Mouse (Mus musculus): Measurements from ENCODE around the gene Col4a2.
A peak's percentile ranks its signal among the peaks of the same experiment; 100 is the strongest.

Col4a2 gene

DNA sequence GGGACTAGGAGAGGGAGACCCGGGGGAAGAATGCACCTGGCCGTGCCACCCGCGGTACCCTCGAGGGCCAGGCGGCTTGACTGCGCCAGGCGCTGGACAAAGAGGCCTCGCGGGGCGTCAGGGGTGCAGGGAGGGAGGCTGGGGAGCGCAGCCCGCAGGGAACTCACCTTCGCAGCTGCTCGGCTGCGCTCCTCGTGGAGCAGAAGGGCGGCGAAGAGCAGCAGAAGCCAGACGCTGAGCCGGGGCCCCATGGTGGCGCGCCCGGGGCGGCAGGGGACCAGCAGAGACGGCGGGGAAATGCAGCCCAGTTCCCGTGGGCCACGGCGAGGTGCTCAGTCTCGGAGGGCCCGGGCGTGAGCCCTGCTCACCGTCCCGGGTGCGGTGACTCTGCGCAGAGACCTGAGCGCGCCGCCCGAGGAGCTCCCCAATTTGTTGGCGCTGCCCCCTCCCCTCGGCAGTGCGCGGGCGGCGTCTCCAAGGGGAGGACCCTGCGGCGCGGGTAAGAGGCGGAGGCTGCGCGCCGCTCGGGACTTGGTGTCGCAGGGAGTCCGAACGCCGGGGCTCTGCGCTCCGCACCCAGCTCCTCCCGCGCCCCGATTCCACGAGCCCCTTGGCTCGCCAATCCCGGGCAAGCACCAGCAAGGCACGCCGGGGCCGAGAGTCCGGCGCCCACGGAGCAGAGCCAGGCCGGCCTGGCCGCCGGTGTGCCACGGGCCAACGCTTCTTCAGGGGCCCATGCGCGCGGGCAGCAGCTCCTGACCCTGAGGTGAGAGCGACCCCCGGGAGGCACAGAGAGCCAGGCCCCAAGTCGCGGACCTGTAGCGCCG, at the start of gene Col4a2, which contains the start of gene Col4a1:
Col4a2 (plus strand) TSS at position 457 of the 827 bp plus-strand sequence.
Col4a1 (minus strand) TSS at position 478 of the 827 bp plus-strand sequence.
- DNase-seq (ENCODE audit: low read depth): no peak

DNA sequence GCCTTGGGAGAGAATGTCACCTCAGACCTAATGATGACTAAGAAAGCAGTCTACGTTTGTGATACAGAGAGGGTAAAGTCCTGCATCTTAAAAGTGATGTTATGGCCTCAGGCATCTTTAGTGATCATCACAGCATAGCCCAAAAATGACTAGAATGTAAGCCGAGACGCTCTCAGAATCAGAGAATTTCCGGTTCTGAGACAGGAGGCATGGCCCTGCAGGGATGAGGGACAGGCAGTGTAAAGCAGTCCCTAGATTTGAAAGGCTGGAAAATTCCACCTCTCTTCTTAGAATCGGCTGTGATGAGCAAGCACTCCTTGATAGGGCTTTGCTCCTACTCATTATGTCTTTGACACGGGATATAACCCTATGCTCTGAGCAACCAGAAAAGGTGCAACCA, 48.8 kb upstream of the Col4a2 start:
- DNase-seq (ENCODE audit: low read depth): no peak

DNA sequence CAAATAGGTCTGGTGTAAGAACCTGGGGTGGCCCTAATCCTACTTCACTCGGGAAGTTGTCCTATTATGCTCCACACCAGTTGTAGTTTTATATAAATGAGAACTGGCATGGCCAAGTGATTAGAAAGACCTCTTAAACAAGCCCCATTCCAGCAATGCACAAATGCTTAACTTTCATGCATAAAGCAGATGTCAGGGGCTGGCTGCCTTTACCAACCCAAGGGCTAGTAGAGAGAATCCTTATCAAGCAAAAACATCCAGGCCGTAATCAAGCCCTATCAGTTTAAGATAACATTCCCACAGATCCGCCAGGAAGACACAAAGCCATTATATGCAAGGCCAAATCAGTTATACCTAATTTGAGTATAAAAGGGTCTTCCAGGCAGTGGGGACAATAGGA, 46.6 kb upstream of the Col4a2 start:
- no peak for DNase-seq (ENCODE audit: low read depth)

GRCm38 (mm10) chr8:11266471-11266870, 46.1 kb upstream of the Col4a2 start:
- no peak for DNase-seq (ENCODE audit: low read depth)

DNA sequence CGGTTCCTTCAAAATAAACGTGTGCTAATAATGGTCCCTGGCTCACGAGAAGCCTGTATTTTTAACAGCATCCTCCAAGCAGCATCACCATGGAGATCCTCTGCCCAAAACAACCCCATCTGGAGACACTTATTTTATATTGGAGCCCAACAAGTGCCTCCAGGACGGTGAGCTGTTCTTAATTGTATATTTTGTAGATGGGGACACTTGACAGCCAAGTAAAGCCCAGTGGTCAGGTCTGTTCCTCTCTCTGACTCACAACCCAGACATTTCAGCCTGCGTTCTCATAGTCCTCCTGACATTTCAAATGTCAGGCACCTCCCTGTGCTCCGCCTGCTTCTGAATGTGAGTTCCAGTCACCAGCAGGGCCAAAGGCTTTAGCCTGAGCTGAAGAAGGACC, 43.9 kb upstream of the Col4a2 start:
- no peak for DNase-seq (ENCODE audit: low read depth)

DNA sequence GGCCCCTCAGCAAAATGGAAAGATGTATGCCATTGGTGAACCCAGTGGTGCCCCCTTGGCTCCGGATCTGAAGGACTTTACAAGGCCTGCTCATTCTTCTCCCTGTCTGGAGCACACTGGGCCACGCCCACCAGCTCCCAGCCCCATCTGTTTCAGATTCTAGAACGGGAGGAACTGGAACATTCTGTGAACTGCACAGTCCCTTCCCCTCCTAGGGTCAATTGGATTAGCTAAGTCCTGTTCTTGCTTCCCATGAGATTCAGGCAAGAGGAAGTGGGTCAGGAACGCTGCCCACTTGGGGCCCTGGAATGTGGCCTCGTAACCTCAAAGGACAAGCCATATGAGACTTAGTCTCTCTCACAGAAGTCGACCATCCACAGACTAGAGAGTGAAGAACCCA, 41.8 kb upstream of the Col4a2 start:
- no peak for DNase-seq (ENCODE audit: low read depth)

GRCm38 (mm10) chr8:11272205-11272604, 40.4 kb upstream of the Col4a2 start:
- DNase-seq (ENCODE audit: low read depth): no peak

DNA sequence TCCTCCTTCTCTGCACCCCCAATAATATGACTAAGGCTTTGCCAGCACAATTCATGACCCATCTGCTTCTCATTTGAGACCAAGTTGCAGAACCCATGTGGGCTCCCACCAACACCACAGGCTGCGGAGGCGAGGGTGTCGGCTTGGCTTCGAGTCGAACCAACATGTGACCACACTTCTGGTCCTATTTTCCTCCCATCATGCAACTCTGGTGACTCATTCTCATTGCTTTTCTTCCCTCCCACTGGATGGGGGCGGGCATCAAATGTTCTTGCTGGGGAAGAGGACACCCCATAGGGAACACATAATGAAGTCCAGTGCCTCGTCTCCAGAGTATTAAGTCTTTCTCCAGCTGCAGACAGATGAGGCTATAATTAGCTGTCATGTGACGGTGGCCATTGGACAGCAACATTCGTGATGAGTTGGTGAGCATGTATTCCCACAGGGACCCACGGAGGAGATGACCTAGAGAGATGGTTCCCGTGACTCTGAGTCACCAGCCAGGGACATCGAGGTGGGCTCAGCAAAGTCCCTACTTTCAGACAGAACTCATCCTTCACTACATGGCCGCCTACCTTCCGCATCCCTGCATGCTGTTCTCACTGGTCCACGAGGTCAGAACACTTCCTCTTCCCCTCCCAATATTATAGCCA, 39.0 kb upstream of the Col4a2 start:
- DNase-seq (ENCODE audit: low read depth): no peak

- no peak for DNase-seq (ENCODE audit: low read depth)
These were observed 38.2 kb upstream of the Col4a2 start for GRCm38 (mm10) chr8:11274415-11274814.

- DNase-seq (ENCODE audit: low read depth): peak; percentile 8
These were observed 36.3 kb upstream of the Col4a2 start for GRCm38 (mm10) chr8:11276286-11276685.

DNA sequence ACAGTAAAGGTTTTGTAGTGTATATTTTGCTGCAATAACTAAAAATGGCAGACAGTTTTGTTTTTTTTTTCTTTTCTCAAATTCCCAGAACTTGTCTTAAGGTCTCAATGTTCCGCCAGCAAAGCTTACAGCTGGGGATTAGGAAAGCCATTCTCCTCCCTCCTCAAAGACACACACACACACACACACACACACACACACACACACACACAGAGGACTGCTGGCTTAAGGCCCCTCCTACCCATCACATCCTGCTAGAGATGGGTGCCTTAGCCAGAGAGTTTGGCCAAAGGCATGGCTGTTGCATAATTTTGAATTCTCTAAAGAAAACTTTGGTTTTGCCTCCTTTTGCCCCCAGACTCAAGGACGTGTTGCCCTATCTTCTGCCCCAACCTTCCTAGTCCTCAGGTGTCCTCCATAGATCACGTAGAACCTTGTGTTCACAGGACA, 35.0 kb upstream of the Col4a2 start:
- DNase-seq (ENCODE audit: low read depth): no peak

- no peak for DNase-seq (ENCODE audit: low read depth)
These were observed 34.4 kb upstream of the Col4a2 start for GRCm38 (mm10) chr8:11278101-11278611.

DNA sequence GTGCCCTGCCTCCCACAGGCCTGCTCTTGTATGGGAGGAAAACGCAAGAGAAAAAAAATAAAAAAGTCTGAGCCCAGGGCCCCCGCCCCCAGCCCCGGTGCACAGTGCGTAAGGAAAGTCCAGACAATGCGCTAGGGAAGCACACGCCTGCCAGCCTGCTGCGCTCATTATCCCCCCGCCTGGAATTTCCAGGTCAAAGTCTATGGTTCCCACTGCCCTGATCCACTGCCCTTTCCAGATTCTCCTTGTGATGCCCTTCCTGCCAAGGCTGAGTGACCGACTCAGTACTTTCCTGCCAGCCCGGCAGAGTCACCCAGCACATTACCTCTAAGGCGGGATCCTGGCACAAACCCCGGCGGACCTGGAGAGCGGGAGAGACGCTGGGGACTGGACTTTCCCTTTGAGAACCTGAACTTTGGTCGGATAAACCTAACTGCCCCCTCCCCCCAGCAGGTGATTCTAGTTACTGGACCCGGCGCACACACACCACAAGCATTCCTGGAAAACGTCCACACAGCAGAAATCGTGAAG, 33.2 kb upstream of the Col4a2 start:
- DNase-seq (ENCODE audit: low read depth): no peak

GRCm38 (mm10) chr8:11280721-11281268, 31.8 kb upstream of the Col4a2 start:
- no peak for DNase-seq (ENCODE audit: low read depth)

GRCm38 (mm10) chr8:11282139-11282538, 30.5 kb upstream of the Col4a2 start:
- no peak for DNase-seq (ENCODE audit: low read depth)

DNA sequence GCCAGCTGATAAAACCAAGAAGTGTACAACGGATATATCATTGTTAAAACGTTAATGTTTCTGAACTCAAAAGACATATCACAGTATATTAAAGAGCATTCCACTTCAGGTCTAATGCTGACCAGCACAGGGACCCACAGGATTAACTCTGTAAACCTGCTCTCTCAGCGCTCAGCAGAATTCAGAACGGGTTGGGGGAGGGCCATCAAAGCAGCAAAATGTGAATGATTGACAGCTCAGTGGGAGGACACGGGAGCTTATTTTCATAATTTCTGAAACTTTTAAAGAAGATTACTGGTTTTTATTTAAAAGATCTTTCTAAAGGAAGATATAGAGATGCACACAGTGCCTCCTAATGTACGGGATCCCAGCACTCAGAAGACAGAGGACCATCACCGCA, 29.9 kb upstream of the Col4a2 start:
- DNase-seq (ENCODE audit: low read depth): no peak

DNA sequence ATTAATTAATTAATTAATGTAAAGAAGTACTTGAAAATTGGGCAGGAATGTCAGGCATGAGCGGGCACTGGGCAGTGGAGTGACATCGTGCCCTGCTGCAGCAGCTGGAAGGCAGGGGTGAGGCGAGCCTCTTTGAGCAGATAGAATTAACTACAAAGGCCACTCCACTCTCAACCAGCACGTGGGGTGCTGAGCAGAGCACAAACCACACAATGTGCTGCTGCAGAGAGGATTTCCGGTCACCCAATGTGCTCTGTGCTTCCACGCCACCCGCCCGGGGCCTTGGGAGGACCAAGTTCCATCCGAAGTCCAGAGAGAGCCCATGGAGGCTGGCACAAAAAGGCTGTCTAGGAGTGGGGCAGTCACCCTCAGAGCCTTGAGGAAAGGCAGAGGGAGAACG, 29.4 kb upstream of the Col4a2 start:
- DNase-seq (ENCODE audit: low read depth): no peak

GRCm38 (mm10) chr8:11285437-11285836, 27.2 kb upstream of the Col4a2 start:
- no peak for DNase-seq (ENCODE audit: low read depth)

- no peak for DNase-seq (ENCODE audit: low read depth)
These were observed 25.5 kb upstream of the Col4a2 start for GRCm38 (mm10) chr8:11287139-11287538.

GRCm38 (mm10) chr8:11288286-11288685, 24.3 kb upstream of the Col4a2 start:
- no peak for DNase-seq (ENCODE audit: low read depth)

DNA sequence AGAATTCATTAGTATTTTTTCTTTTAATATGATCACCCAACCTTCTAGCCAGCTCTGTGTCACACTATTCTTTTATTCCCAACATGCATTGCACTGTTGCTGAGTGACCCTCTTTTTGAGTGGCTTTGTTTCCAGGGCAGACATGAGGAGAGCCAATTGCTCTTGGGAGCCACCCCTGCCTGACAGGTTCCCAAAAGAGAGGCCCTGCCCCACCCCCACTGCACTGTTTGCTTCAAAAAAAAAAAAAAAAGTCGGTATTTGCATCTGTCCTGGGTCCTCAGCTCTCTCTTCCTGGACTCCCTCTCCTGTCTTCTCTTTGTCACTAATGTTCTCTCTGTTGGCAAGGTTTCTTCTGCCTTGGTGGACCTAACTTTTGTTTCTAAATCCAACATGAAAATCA, 22.1 kb upstream of the Col4a2 start:
- no peak for DNase-seq (ENCODE audit: low read depth)

- DNase-seq (ENCODE audit: low read depth): no peak
These were observed 20.0 kb upstream of the Col4a2 start for GRCm38 (mm10) chr8:11292611-11293010.

Measured in c-Kit-positive CD71-negative TER-119-negative erythroid progenitor cells, embryonic 14.5 days (primary cell).